Mouse (Mus musculus) bone marrow macrophage, adult 2 months (primary cell): ENCODE measurements around the gene Pgm2. TPM values are rescaled to one million over a fixed set of nuclear protein-coding genes. Genes with fewer than 3 reads are reported as not detected.

ENCODE experiments used
- H3K27ac ChIP-seq: 2 replicates; pipeline ENCODE4 v1.5.1; 2012; ENCODE audit warnings: low read depth, low read length; ENCODE audit not compliant: insufficient read depth
- H3K4me1 ChIP-seq: 2 replicates; pipeline ENCODE4 v1.6.1; 2012; ENCODE audit warnings: low read length; ENCODE audit not compliant: control insufficient read depth, insufficient read depth
- H3K4me3 ChIP-seq: 2 replicates; pipeline ENCODE4 v1.5.1; 2012; ENCODE audit warnings: mild to moderate bottlenecking, low read length, moderate library complexity; ENCODE audit not compliant: insufficient read depth
- CTCF ChIP-seq: IDR thresholded peaks from 2 replicates; pipeline ENCODE4 v1.5.1; 2012; ENCODE audit warnings: low read depth, mild to moderate bottlenecking, low read length, moderate library complexity
- POLR2A ChIP-seq: IDR thresholded peaks from 2 replicates; pipeline ENCODE4 v1.6.1; 2012; ENCODE audit warnings: mild to moderate bottlenecking, low read depth, low read length, borderline replicate concordance
- polyA plus RNA-seq: library from polyadenylated mRNA; stranded (reverse); fragments of >200 nt; gene quantifications from 2 replicates; pipeline ENCODE4 v1.2.4, GENCODE M21; 2012; ENCODE audit not compliant: missing spikeins, insufficient read depth, insufficient read length

The Pgm2 gene
- polyA plus RNA-seq, 1 experiment: 31.5 TPM

DNA sequence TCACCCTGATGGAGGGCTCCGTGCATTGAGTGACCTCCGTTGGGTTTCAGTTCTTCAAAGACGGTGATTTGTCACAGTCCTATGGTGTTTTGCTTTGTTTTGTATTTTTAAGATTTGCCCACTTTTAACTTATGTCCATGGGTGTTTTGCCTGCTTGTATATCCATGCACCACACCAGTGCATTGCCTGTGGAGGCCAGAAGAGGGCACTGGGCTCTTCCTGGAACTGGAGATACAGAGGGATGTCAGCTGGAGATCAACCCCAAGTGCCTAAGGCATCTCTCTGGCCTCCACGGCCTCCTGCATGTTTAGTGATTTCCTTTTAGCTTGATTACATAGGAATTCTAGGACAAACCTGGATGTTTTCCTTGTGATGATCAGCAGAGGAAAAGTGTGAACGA is 43.6 kb downstream of the Pgm2 start:
- no peak overlapping the region for H3K4me3 ChIP-seq
- peaks cover 11% of the 10 kb centered on the region for H3K4me1 ChIP-seq
- TF ChIP-seq CTCF (no peak), POLR2A (no peak)
- no peak overlapping the region for H3K27ac ChIP-seq

DNA sequence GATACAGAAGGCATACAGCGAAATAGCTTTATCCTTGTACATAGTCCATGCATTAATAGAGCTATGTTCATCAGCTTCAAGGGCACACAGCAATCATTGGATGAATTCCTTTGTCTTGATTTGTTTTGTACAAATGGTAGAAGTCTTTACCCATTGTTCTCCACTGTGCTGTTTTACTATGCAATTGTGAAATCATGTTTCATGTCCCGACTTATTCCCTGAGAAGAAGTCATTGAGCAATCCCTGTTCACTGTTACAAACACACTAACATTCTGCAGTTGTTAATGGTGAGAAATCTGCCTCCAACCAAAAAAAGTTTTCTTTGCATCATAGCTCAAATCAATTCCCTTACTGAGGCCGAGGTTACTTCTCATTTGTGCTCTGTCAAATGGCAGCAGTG is 47.5 kb downstream of the Pgm2 start:
- Histone ChIP-seq H3K27ac (no peak overlapping the region), H3K4me3 (no peak overlapping the region), H3K4me1 (peaks cover 6% of the 10 kb centered on the region)
- TF ChIP-seq CTCF (no peak), POLR2A (no peak)

DNA sequence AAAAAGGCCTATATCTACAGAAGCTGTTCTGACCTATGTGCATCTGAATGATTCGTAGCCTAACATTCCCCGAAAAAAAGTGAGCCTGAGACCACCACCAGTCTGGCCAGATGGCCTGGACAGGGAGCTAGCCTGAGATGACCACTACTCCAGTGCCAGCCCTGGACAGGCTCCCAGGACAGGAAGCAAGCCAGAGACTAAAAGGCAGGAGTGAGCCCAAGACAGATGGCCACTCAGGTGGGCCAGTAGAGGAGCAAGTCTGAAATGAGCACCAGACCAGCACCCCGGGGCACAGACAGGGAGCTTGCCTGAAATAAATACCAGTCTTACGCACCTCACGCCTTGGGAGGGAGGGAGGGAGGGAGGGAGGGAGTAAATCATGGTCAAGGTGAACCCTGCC is 51.6 kb downstream of the Pgm2 start:
- TF ChIP-seq CTCF: no peak
- no peak for TF ChIP-seq POLR2A
- Histone ChIP-seq H3K4me1 (peaks cover 6% of the 10 kb centered on the region), H3K27ac (no peak overlapping the region), H3K4me3 (no peak overlapping the region)

DNA sequence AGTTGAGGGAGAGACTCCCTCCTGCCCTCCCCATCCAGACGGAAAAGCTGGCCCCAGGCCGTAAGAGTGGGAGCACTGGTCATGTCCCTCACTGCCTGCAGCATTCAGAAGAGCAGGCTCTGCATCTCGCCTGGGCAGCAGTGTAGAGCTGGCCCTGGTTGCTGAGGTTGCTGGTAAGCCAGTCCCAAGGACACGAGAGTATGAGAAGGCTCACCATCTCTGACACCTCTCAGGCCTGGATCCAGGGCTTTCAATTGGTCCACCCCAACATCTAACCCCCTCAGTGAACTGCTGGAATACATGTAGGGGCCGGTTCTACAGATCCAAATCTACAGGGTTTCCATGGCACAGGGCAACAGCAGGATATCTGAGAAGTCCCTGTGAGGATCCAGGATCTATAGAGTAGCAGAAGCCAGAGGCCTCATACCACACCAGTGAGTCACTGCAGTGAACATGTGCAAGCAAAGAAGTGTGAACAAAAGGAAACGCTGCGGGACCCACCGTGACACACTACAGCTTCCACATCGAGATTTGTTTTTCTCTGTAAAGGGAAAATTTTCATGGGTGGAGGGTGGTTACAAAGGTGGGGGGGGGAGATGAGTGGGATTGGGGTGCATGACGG is 53.7 kb downstream of the Pgm2 start:
- TF ChIP-seq CTCF: no peak
- no peak for TF ChIP-seq POLR2A
- Histone ChIP-seq H3K27ac (no peak overlapping the region), H3K4me1 (no peaks in the 10 kb centered on the region; the same call in 1 of the 2 replicates), H3K4me3 (no peak overlapping the region)

DNA sequence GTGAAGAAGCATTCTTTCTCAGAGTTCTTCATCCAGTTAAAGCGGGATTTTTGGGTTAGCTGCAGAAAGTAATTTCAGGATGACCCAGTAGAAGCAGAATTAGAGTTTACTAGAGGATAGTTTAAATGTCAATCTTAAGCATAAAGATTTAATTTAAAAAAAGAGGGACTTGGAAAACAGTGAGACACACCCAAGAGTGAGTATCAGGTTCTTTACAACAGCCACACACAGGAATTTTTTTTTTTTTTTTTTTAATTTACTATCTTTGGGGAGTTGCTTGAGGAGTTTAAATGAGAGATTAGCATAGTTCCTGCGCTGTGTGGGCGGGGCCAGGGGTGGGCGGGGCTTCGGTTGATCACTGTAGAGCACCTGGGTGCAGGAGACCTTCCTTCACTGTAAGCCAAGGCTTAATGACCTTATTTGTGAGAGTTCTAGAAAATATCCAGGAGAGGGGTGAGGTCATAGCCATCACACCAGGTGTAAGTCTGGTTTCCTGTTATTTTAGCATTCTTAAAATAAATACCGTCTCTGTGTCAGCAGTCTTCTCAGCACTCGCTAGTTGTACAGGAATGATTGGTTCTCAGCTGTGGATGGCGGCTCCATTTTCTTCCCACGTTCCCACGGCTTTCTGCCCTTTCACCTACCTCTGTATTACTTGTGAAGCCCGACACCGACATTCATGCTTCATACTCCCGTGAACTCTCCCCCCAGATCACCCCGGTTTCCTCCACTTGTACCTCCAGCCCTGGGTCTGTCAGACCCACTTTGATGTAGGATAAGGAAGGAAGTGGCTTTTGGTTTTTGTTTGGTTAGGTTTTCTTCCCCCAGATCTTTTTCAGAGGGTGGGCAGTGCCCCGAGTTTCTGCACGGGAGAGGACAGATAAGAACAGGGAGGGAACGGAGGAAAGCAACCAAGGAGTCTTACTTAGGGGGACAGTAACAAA is 56.7 kb downstream of the Pgm2 start:
- H3K4me1 ChIP-seq: no peaks in the 10 kb centered on the region; the same call in none of the 2 replicates
- no peak for TF ChIP-seq POLR2A
- TF ChIP-seq CTCF: no peak
- H3K27ac ChIP-seq: no peak overlapping the region
- H3K4me3 ChIP-seq: peak overlapping the region; percentile 25

DNA sequence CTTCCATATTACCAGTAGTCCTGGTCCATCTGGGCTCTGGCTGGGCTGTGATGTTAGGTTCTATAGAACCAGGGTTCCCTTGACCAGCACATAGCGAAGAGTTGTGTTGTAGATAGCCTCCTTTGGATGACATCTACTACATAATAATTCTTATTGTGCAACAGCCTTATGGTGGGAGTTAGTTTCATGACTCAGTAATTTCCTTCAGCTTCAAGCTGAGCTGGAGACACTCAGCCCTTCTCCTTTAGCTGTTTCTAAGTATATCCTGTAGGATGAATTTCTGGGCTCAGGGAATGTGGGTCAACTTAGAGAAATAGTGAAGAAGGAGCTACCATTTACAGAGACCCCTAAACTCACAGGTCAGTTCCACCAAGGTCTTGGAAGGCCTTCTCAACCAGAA is 60.6 kb downstream of the Pgm2 start:
- TF ChIP-seq CTCF (no peak), POLR2A (no peak)
- Histone ChIP-seq H3K27ac (no peak overlapping the region), H3K4me1 (peaks cover 8% of the 10 kb centered on the region), H3K4me3 (no peak overlapping the region)

DNA sequence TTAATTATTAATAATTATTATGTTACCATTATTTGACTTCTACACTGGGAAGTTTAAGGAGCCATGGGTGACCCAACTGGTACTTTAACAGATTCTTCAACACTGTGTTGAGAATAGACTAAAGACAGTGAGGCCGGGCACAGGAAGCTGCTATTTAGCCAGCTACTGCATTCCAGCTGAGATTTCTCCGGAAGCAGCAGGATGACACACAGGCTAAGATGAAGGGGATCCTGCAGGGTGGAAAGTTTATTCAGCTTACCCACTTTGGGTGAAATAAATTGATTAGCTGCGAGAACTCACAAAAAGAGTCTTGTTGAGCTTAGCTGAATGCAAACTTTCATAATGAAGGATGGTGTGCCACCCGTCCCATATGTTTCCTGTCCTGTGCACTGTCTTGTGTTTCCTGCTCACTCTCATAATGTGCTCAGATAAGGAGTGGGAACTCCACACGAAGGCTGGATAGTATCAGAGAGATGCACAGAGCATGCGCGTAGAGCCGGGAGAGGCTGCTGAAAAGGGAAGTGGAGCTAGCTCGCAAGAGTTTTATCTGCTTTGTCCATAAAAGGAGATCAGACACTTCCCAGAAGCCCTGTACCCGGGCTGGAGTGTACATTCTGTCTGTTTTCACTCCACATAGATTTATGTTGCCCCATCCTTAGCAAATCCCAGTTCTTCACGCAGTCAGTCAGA is 63.3 kb downstream of the Pgm2 start, which contains the start of gene Tbc1d1:
Tbc1d1 (plus strand) TSS at position 445 of the 690 bp plus-strand sequence.
- TF ChIP-seq POLR2A (no peak), CTCF (no peak)
- Histone ChIP-seq H3K4me3 (peak within 1 kb of the TSS; percentile 10), H3K27ac (0 out of 2 replicates have a peak within 1 kb of the TSS, but pooled peaks have one; percentile 9), H3K4me1 (peaks cover 8% of the 10 kb centered on the region)

DNA sequence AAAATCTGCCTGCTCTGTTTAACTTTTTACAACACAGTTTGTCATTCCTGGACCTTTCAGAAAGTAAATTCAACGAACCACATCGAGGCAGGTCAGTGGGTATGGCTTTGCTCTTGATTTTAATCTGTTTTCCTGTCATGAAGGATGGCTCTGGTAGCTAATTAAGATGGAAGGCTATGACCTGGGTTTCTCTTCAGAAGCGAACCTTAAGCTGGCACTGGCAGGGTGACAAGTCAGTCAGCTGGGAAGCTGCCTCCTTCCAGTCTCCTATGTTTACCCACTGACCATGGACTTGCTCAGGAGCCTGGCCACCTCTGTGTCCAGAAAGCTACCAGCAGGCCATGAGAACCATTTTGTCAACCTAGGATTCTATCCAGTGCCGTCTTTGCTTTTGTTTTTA is 63.8 kb downstream of the Pgm2 start:
- Histone ChIP-seq H3K27ac (no peak overlapping the region), H3K4me1 (peaks cover 13% of the 10 kb centered on the region), H3K4me3 (peak overlapping the region; percentile 10)
- TF ChIP-seq POLR2A (no peak), CTCF (no peak)

DNA sequence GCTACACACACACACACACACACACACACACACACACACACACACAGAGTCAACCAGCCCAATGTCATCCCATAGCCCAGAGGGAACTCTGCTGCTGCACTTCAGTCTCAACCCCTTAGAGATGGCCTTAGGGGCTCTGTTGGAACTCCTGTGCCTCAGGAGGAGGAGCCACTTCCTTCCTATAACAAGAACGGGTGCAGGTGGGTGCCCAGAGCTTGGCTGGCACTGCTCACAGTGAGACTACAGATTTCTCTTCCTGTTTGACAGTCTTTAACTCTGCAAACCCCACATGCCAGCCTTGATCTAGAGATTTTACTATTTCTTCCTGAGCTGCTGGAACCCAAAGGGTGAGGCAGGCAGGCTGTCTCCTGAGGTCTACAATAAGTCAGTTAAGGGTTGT is 65.2 kb downstream of the Pgm2 start:
- no peak overlapping the region for H3K4me3 ChIP-seq
- H3K4me1 ChIP-seq: peaks cover 13% of the 10 kb centered on the region
- no peak overlapping the region for H3K27ac ChIP-seq

DNA sequence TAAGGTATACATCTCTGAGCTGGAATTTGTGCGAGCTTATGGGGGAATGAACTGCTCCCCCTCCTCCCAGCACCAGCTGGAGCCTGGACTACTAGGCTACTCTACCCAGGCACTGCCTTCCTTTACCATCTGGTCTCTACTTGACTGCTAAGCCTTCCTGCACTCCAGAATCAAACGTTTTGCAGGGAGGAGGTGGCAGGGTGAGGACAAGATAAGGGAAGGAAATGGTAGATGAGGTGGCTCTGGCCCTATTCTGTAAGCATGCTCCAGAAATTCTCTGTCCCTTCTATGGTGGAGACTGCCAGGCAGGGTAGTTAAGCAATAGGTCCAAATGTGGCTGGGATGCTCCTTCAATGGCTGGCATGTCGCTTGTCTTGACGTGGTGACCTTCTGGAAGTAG is 65.8 kb downstream of the Pgm2 start:
- Histone ChIP-seq H3K4me3 (no peak overlapping the region), H3K4me1 (peaks cover 13% of the 10 kb centered on the region), H3K27ac (no peak overlapping the region)
- TF ChIP-seq POLR2A (no peak), CTCF (no peak)

More for the DNA sequence above, 65.2 kb downstream of the Pgm2 start:
- TF ChIP-seq CTCF (no peak), POLR2A (no peak)
